Comparison of ENCODE assay signal across 8 mouse cellular contexts in the genomic region with DNA sequence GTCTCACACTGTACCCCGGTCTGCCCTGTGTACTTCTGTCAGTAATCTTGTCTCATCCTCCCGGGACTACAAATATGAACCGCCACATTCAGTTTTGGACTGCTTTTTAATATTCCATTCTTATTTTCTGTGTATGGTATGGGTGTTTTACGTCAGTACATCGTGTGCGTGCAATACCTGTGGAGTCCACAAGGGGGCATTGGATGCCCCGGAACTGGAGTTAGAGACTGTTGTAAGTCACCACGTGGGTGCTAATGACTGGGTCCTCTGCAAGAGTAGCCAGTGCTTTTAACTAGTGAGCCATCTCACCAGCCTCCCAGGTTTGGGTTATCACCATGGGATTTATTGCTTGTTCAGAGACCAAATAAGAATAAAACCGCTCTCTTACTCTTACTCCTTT. TPM values are rescaled to one million over a fixed set of nuclear protein-coding genes. Genes with fewer than 3 reads are reported as not detected.
DNase-seq lines count a peak whose midpoint lies in the region; ATAC-seq and TF ChIP-seq lines count a peak whose summit lies in the region.

No protein-coding gene starts in this region.

- no peak overlapping the region for H3K4me2 ChIP-seq in forebrain, postnatal 0 days (ENCODE audit: low read depth)
- H3K4me2 ChIP-seq in forebrain, embryonic 13.5 days = no peak overlapping the region
- H3K4me2 ChIP-seq in neural tube, embryonic 11.5 days (ENCODE audit: low read depth) = no peak overlapping the region

- no peaks in the 10 kb centered on the region for H3K27me3 ChIP-seq in forebrain, postnatal 0 days (ENCODE audit: insufficient read depth, low read length)
- H3K27me3 ChIP-seq in forebrain, embryonic 13.5 days = peaks cover 40% of the 10 kb centered on the region
- H3K27me3 ChIP-seq in neural tube, embryonic 11.5 days (ENCODE audit: control insufficient read depth, insufficient read depth, low read length) = peaks cover 9% of the 10 kb centered on the region; the same call in 1 of the 2 replicates

- no peak overlapping the region for H3K9ac ChIP-seq in forebrain, postnatal 0 days
- no peak overlapping the region for H3K9ac ChIP-seq in forebrain, embryonic 13.5 days
- no peak overlapping the region for H3K9ac ChIP-seq in neural tube, embryonic 11.5 days (ENCODE audit: low read length)

- peak; percentile 49 for DNase-seq in forebrain, postnatal 0 days
- peak; percentile 23 for DNase-seq in urinary bladder, postnatal 25 days (ENCODE audit: low spot score)
- DNase-seq in urinary bladder, adult 2 months (ENCODE audit: low spot score) = no peak
- peak; percentile 55 for DNase-seq in kidney, postnatal 10 days
- peak; percentile 44 for DNase-seq in neural tube, embryonic 11.5 days (ENCODE audit: low spot score)
- DNase-seq in ovary, postnatal 36 days (ENCODE audit: low spot score) = no peak
- no peak for DNase-seq in right cerebral cortex, postnatal 36 days (ENCODE audit: low spot score in 2 of 2)

- ATAC-seq in forebrain, postnatal 0 days = no peak
- no peak for ATAC-seq in forebrain, embryonic 13.5 days
- no peak for ATAC-seq in neural tube, embryonic 11.5 days (ENCODE audit: insufficient read depth, low FRiP score, low TSS enrichment)

- H3K9me3 ChIP-seq in forebrain, postnatal 0 days (ENCODE audit: low read length) = no peaks in the 10 kb centered on the region
- H3K9me3 ChIP-seq in forebrain, embryonic 13.5 days (replicated peaks) = no peaks in the 10 kb centered on the region
- peaks cover 2% of the 10 kb centered on the region; the same call in 1 of the 2 replicates for H3K9me3 ChIP-seq in neural tube, embryonic 11.5 days (ENCODE audit: control insufficient read depth, low read length)

- TF ChIP-seq CTCF in forebrain, postnatal 0 days (IDR thresholded peaks at IDR 0.05; ENCODE audit: low read depth) = peak; percentile 67

- 0 out of 2 replicates have a peak, but pooled peaks cover 3% of the 10 kb centered on the region for H3K4me1 ChIP-seq in forebrain, postnatal 0 days (ENCODE audit: insufficient read depth)
- H3K4me1 ChIP-seq in forebrain, embryonic 13.5 days = peaks cover 14% of the 10 kb centered on the region
- H3K4me1 ChIP-seq in neural tube, embryonic 11.5 days (ENCODE audit: control insufficient read depth, insufficient read depth, low read length) = no peaks in the 10 kb centered on the region; the same call in 1 of the 2 replicates

- WGBS in forebrain, postnatal 0 days = 39% methylated on average over 9 of the region's 9 CpGs
- WGBS in forebrain, embryonic 13.5 days = 38% methylated on average over 9 of the region's 9 CpGs
- WGBS in neural tube, embryonic 11.5 days = 37% methylated on average over 9 of the region's 9 CpGs

- no peak overlapping the region for H3K27ac ChIP-seq in forebrain, postnatal 0 days (ENCODE audit: low read depth, low read length)
- H3K27ac ChIP-seq in forebrain, embryonic 13.5 days = no peak overlapping the region
- H3K27ac ChIP-seq in neural tube, embryonic 11.5 days (ENCODE audit: low read depth, low read length) = no peak overlapping the region

- peaks cover 3% of the 10 kb centered on the region; the same call in 1 of the 2 replicates for H3K36me3 ChIP-seq in forebrain, postnatal 0 days (ENCODE audit: insufficient read depth)
- H3K36me3 ChIP-seq in forebrain, embryonic 13.5 days (ENCODE audit: poor library complexity, severe bottlenecking) = no peaks in the 10 kb centered on the region
- H3K36me3 ChIP-seq in neural tube, embryonic 11.5 days (ENCODE audit: control insufficient read depth, insufficient read depth, low read length) = no peaks in the 10 kb centered on the region

- H3K4me3 ChIP-seq in forebrain, postnatal 0 days (ENCODE audit: low read depth, low read length) = no peak overlapping the region
- H3K4me3 ChIP-seq in forebrain, embryonic 13.5 days = no peak overlapping the region
- no peak overlapping the region for H3K4me3 ChIP-seq in neural tube, embryonic 11.5 days (ENCODE audit: low read depth, low read length)

RNA-seq across cellular contexts. Expression of gene Rem2, which starts 6.6 kb away (rescaled TPM):
- 25.5 and 31.0 TPM in 2 replicates for total RNA-seq in forebrain, postnatal 0 days (2014; rRNA removed)
- polyA plus RNA-seq in forebrain, postnatal 0 days (2015; fragmentation: Nextera tagmentation; extraction: Ambion mirVana) = 22.5 and 28.0 TPM in 2 replicates
- 24.2 and 24.4 TPM in 2 replicates for polyA plus RNA-seq in forebrain, embryonic 13.5 days (2015; fragmentation: Nextera tagmentation; extraction: Ambion mirVana)
- polyA plus RNA-seq in urinary bladder, adult 2 months (2012; rRNA removed) = 0.28 and 0.32 TPM in 2 replicates
- polyA plus RNA-seq in neural tube, embryonic 11.5 days (2014; fragmentation: Nextera tagmentation; extraction: Ambion mirVana) = 23.3 and 26.2 TPM in 2 replicates

RNA-seq across cellular contexts. Expression of gene Lrp10, which starts 18.6 kb away (rescaled TPM):
- 39.6 and 45.8 TPM in 2 replicates for total RNA-seq in forebrain, postnatal 0 days (2014; rRNA removed)
- 38.0 and 38.5 TPM in 2 replicates for polyA plus RNA-seq in forebrain, postnatal 0 days (2015; fragmentation: Nextera tagmentation; extraction: Ambion mirVana)
- polyA plus RNA-seq in forebrain, embryonic 13.5 days (2015; fragmentation: Nextera tagmentation; extraction: Ambion mirVana) = 19.9 and 24.4 TPM in 2 replicates
- polyA plus RNA-seq in urinary bladder, adult 2 months (2012; rRNA removed) = 81.0 and 93.8 TPM in 2 replicates
- 24.5 and 26.6 TPM in 2 replicates for polyA plus RNA-seq in neural tube, embryonic 11.5 days (2014; fragmentation: Nextera tagmentation; extraction: Ambion mirVana)

RNA-seq across cellular contexts. Expression of gene Prmt5, which starts 34.8 kb away (rescaled TPM):
- 85.4 and 87.1 TPM in 2 replicates for total RNA-seq in forebrain, postnatal 0 days (2014; rRNA removed)
- 87.0 and 100 TPM in 2 replicates for polyA plus RNA-seq in forebrain, postnatal 0 days (2015; fragmentation: Nextera tagmentation; extraction: Ambion mirVana)
- polyA plus RNA-seq in forebrain, embryonic 13.5 days (2015; fragmentation: Nextera tagmentation; extraction: Ambion mirVana) = 107 and 113 TPM in 2 replicates
- 38.1 and 40.2 TPM in 2 replicates for polyA plus RNA-seq in urinary bladder, adult 2 months (2012; rRNA removed)
- 124 and 126 TPM in 2 replicates for polyA plus RNA-seq in neural tube, embryonic 11.5 days (2014; fragmentation: Nextera tagmentation; extraction: Ambion mirVana)

RNA-seq across cellular contexts. Expression of gene Mmp14, which starts 51.1 kb away (rescaled TPM):
- 29.0 and 40.7 TPM in 2 replicates for total RNA-seq in forebrain, postnatal 0 days (2014; rRNA removed)
- 32.5 and 39.1 TPM in 2 replicates for polyA plus RNA-seq in forebrain, postnatal 0 days (2015; fragmentation: Nextera tagmentation; extraction: Ambion mirVana)
- 54.5 and 57.3 TPM in 2 replicates for polyA plus RNA-seq in forebrain, embryonic 13.5 days (2015; fragmentation: Nextera tagmentation; extraction: Ambion mirVana)
- 202 and 226 TPM in 2 replicates for polyA plus RNA-seq in urinary bladder, adult 2 months (2012; rRNA removed)
- 69.6 and 70.6 TPM in 2 replicates for polyA plus RNA-seq in neural tube, embryonic 11.5 days (2014; fragmentation: Nextera tagmentation; extraction: Ambion mirVana)

RNA-seq across cellular contexts. Expression of gene Mrpl52, which starts 55.8 kb away (rescaled TPM):
- total RNA-seq in forebrain, postnatal 0 days (2014; rRNA removed) = 151 and 217 TPM in 2 replicates
- 277 and 336 TPM in 2 replicates for polyA plus RNA-seq in forebrain, postnatal 0 days (2015; fragmentation: Nextera tagmentation; extraction: Ambion mirVana)
- polyA plus RNA-seq in forebrain, embryonic 13.5 days (2015; fragmentation: Nextera tagmentation; extraction: Ambion mirVana) = 270 and 310 TPM in 2 replicates
- 221 and 233 TPM in 2 replicates for polyA plus RNA-seq in urinary bladder, adult 2 months (2012; rRNA removed)
- polyA plus RNA-seq in neural tube, embryonic 11.5 days (2014; fragmentation: Nextera tagmentation; extraction: Ambion mirVana) = 190 and 216 TPM in 2 replicates

Comparison
In these comparisons a context has a peak if more than half of its experiments do, and no peak if none do; other contexts are left out.
1. DNase-seq: peak in forebrain, postnatal 0 days (single experiment), urinary bladder, postnatal 25 days (single experiment), kidney, postnatal 10 days (single experiment) and neural tube, embryonic 11.5 days (single experiment); none in urinary bladder, adult 2 months (single experiment), ovary, postnatal 36 days (single experiment) and right cerebral cortex, postnatal 36 days (0 of 2).
2. RNA of gene Rem2, which starts 6.6 kb away (polyA plus RNA-seq): 22.5 to 28.0 TPM in forebrain, postnatal 0 days, 23.3 to 26.2 TPM in neural tube, embryonic 11.5 days and 24.2 to 24.4 TPM in forebrain, embryonic 13.5 days; 0.28 to 0.32 TPM in urinary bladder, adult 2 months; every median in the first group is over 10 times any median in the second.